Mouse (Mus musculus): ENCODE measurements around the gene Pdxdc1.
"Not testable (repeated sequence)": the region's sequence is repeated elsewhere in the genome, so short reads cannot be mapped to it uniquely, and the experiment has no call there.

Gene Pdxdc1

DNA sequence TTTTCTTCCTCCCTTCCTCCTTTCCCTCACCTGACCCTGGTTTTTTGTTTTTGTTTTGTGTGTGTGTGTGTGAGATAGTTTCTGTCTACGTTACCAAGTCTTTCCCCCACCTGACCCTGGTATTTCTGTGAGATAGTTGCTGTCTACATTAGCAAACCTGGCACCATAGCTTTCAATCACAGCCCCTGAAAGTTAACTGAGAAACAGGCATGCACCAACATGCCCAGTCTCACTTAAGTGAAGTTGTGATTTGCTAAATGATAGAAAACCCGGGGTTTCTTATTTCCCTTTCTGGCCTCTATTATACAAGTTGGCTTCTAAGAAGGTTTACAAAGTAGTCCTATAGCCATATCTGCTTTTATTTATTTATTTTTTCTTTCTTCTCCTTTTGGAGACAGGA lies 12.5 kb downstream of the Pdxdc1 start:
- DNase-seq (ENCODE audit: extremely low spot score, low spot score) = no peak

DNA sequence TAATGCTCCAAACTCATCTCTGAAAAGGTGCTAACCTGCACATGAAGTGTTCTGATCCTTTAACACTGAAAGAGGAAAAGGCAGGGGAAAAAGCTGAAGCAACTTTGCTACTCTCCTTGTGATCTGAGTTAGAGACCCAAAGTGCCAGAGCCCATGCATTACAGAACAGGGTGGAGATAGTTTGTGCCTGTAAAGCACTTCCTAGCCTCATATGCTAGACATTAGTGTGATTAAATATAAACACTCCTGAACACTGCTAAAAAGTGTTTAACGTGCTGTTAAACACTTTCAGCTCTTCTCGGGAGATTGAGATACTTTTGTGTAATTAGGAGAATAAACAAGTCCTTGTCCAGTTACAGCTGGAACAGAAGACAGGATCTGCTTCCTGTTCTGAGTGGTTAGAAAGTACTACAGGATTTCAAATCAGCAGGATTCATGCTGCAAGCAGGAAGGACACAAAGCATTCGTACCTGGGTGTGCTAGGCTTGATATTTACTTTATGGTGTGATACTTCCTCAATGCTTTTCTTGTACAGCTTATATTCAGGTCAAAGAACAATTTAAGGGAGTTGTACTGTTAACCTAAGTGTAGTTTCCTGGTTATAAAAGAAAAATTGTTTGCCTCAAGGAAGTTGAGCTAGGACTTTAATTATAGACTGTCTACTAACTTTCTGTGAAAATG lies 19.7 kb downstream of the Pdxdc1 start:
- DNase-seq (ENCODE audit: extremely low spot score, low spot score) = no peak

DNA sequence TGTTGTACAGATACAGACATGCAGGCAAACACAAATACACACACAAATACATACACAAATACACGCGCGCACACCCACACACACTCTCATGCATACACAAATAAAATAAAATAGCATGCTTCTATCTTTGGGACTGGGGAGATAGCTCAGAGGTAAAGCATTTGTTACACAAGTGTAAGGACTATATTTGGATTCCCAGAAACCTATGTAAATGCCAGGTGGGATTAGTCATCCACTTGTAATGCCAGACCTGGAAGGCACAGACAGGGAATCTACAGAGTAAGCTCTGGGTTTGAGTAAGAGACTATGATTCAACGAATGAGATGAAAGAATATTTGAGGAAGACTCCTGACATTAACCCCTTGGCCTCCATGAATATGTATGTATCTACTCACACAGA lies 27.4 kb downstream of the Pdxdc1 start:
- DNase-seq (ENCODE audit: extremely low spot score, low spot score) = no peak

DNA sequence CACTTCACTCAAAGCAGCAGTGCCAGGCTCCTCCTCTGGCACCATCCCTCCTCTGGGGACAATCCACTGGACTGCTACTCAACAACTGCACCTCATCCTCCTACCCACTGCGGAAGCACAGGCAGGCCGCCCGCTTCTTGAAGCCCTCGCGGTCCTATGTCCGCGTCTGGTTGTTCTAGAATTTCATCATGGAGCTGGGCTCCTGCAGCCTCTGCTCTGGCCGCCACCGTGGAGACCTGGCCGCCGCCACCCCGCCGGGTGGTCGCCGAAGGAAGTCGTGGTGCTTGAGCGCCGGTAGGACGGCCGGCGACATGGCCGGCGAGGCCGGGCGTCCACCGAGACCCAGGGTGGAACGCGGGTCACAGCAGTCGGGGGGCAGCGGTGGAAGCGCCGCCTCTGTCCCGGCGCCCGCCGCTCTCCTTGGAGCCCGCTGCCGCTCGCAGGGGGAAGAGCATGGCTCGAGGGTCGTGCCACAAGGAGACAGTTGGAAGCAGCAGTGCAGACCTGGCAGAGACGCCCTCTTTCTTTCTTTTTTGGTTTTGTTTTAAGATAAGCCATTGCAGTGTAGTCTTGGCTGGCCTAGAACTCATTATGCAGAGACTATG lies 34.9 kb downstream of the Pdxdc1 start:
- DNase-seq (ENCODE audit: extremely low spot score, low spot score) = peak; percentile 44

DNA sequence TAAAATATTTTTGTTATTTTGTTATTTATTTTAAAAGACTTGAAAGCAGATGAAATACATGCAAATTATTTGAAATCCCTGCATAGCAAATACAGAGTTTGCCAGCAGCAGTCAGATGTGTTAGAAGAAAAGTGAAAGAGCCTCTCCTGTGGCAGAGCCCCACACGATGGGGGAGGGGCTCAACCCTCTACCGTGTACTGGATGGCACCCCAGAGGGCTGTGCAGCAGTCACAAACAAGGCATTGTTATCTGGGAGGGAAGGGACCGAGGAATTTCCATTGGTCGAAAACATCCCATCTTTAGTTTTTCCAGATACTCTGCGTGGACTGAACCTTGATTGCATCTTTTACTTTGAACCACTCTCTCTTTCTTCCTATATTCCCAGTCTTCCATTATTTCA lies 35.5 kb downstream of the Pdxdc1 start:
- DNase-seq (ENCODE audit: extremely low spot score, low spot score) = not testable (repeated sequence)

DNA sequence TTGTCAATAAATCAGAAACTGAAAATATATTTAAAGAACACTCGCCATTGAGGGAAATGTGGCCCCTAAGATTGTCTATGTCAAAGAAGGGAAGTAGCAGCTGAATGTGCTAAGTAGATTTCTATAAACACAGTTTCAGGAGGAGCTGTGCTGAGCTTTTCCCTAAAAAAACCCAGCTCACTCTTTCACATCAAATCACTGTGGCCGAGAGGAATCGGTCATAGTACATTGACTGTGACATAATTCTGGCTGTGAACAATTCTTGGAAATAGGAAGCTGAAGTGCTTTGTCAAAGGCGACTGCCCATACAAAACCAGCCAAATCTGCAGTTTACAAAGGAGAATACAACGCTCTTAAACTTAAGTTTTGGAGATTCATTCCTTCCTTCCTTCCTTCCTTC lies 36.3 kb downstream of the Pdxdc1 start:
- DNase-seq (ENCODE audit: extremely low spot score, low spot score) = no peak

DNA sequence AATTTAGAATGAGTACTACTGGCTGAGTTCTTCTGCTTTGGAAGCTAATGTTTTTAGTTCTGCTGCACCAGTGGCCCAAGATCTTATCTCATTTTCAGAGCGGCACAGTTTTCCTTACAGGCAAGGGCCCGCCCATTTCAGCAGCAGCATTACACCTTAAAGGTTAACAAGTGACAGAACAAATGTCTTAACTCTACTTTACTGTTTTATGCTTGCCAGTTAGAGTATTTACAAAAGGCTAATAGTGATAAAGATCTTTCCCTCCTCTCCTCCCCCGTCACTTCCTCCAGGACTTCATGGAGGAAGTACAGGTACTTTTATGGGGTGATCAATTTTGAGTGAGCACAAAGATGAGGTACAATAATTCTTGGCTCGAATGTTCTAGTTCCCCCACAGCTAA lies 36.9 kb downstream of the Pdxdc1 start:
- no peak for DNase-seq (ENCODE audit: extremely low spot score, low spot score)

DNA sequence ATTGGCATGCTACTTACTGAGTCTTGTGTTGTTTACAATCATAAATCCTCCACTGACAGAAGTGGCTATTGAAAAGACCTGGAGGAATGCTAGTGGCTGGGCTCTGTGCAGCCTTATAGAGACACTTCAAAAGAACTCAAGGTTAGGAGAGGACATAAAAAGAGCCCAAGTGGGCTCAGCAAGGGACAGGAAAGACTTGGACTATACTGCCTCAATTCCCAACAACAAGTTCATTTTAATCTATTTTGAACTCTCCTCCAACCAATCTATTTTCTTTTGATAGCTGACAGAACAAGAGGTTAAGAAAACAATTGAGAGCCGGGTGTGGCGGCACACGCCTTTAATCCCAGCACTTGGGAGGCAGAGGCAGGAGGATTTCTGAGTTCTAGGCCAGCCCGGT lies 49.0 kb downstream of the Pdxdc1 start:
- no peak for DNase-seq (ENCODE audit: extremely low spot score, low spot score)

DNA sequence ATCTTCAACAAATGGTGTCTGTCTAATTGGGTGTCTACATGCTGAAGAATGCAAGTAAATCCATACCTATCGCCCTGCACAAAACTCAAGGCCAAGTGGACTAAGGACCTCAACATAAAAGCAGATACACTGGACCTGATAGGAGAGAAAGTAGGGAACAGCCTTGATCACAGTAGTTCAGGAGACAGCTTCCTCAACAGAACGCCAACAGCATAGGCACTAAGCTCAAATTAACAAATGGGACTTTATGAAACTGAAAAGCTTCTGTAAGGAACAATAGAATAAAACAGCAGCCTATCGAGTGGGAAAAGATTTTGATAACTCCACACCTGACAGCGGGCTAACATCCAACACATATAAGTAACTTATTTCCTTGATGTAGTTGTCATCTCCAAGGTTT lies 51.5 kb downstream of the Pdxdc1 start:
- DNase-seq (ENCODE audit: extremely low spot score, low spot score) = no peak

DNA sequence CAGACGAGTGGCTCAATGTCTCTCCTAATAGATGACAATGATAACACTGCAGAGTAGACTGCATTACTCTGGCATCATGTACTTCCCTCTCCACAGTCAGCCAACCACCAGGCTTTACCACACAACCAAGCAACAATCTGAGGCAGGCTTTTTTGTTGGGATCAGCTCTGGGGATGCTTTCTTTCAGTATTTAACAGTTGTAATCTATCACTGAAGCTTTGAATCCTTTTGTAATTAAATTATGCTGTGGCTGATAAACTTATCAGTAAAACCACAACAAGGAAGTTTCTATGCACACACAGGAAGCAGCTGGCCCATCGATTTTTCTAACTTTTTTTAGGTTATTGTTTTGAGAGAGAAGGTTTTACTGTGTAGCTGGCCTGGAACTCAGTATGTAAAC lies 54.6 kb downstream of the Pdxdc1 start:
- no peak for DNase-seq (ENCODE audit: extremely low spot score, low spot score)

DNA sequence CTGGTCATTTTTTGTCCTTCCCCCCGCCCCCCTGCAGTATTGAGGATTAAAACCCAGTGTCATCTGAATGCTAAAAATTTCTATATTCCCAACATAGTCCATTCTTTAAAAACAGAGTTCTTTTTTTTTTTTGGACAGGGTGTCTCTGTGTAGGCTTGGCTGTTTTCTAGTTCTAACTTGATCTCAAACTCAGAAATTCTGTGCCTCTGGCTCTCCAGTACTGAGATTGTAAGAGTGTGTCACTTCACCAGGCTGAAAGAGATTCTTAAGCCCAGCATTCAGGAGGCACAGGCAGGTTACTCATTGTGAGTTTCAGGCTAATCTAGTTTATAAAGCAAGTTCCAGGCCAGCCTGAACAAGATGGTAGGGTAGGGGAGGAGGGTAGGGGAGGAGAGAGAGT lies 56.3 kb downstream of the Pdxdc1 start:
- no peak for DNase-seq (ENCODE audit: extremely low spot score, low spot score)

DNA sequence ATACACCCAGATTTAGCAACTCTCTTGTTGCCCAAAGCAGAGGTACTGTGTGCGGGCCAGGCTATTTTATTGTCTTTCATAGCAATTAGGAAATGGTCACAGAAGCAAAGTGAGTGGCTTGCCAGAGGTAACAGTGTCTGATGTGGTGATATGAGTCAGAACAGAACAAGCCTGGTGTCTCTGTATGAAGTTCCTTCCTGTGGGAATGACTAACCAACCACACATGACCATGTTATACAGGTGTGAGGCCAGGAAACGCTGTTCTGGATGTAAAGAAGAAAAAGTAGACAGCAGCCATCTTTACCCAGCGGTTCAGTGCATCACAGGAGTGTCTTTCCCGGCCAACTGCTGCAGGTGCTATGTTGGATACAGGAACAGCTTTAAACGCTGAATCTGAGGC lies 57.9 kb downstream of the Pdxdc1 start:
- no peak for DNase-seq (ENCODE audit: extremely low spot score, low spot score)

DNA sequence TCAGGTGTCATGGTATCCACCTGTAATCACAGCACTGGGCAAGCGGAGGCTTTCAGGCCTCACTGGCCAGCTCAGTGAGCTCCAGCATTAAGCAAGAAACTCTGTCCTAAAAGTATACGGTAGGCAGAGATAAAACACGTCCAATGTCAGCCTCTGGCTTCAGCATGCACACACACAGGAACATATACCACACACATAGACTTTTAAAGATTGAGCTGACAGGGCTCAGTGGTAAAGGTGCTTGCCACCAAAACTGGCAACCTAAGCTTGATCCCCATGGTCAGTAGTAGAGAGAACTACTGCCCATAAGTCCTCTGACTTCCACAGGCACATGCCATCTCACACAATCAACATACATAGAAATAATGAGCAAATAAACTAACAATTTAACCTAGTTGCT lies 62.0 kb downstream of the Pdxdc1 start:
- no peak for DNase-seq (ENCODE audit: extremely low spot score, low spot score)

DNA sequence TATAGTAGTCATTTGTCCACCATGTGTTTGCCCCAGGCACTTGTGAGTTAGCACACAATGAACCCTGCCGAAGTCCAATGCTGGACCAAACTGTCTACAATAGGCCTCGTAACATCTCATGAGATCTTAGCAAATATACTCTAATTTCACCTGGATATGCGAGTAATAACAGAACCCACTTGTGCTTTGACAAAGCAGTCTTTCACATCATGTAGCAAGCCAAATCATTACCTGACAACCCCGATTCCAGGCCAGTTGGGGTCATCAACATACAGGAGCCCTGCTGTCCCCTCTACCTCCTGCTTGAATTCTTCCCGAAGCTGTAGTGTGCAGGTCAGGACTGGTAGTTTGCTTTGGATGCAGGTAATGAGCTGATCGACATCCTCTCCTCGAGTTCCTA lies 62.9 kb downstream of the Pdxdc1 start:
- DNase-seq (ENCODE audit: extremely low spot score, low spot score) = no peak

DNA sequence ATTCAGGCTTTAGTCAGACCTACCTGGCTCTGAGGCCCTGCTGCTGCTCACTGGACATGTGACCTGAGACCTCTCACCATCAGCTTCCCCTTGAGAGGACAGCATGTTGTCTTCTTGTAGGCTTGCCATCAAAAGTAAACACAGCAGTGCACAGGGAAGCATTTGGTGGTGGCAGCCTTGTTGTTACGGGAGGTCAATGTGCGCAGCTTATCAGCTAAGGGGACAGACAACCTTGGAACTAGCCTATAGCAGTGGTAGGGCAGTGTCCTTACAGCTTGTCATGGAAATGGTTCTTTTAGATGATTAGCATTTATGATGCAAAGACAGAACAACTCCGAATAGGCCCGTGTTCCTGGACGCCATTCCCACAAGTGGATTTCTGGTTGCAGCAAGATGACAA lies 68.5 kb downstream of the Pdxdc1 start:
- DNase-seq (ENCODE audit: extremely low spot score, low spot score) = no peak

DNA sequence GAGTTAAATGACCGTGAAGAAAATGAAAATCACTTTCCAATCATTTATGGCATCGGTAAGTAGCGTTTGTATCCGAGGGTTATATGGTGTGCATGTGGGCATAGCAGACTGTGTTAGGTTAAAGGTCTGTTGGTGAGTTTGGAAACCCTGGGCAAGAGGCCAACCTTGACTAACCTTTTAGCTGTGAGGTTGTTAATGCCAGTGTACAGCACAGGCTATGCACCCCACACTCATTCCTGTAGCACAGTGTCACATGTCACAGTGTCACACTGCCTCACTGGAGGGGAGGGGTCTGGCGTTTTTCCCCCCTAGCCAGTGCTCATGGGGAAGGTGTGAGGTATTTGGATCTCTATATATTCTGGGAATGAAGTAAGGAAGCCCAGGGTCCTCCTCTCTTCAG lies 71.3 kb downstream of the Pdxdc1 start:
- no peak for DNase-seq (ENCODE audit: extremely low spot score, low spot score)

DNA sequence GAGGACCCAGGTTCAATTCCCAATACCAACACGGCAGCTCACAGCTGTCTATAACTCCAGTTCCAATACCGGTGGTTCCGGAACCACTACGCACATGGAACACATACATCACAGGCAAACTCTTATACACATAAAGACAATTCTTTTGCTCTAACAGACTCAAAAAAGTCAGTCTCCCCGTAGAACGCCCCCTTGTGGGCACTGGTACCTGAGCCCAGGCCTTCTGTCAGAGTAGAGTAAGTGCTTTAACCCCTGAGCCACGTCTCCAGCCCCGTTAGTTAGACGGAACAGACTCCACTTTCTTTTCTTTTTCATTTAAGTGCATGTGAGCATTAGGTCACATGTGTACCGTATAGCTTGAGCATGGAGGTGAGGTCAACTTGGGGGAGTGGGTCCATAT lies 72.5 kb downstream of the Pdxdc1 start:
- no peak for DNase-seq (ENCODE audit: extremely low spot score, low spot score)

DNA sequence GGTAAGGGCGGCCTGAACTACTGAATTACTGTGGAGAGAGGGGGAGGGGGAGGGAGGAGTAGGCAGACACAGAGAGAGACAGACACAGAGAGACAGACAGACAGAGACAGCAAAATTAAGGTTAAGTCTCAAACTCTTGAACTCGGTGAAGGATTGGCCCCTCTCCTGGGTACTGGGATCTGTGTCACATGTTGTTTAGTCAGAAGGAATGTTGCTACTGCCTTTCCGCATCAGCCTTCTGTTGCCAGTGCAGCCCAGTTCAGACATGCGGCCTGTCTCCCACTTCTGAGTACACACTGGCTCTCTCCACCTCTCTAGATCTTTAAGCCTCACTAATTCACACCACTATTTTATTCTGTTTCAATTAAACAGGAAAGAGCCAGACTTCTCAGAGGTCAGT lies 76.4 kb downstream of the Pdxdc1 start:
- no peak for DNase-seq (ENCODE audit: extremely low spot score, low spot score)

DNA sequence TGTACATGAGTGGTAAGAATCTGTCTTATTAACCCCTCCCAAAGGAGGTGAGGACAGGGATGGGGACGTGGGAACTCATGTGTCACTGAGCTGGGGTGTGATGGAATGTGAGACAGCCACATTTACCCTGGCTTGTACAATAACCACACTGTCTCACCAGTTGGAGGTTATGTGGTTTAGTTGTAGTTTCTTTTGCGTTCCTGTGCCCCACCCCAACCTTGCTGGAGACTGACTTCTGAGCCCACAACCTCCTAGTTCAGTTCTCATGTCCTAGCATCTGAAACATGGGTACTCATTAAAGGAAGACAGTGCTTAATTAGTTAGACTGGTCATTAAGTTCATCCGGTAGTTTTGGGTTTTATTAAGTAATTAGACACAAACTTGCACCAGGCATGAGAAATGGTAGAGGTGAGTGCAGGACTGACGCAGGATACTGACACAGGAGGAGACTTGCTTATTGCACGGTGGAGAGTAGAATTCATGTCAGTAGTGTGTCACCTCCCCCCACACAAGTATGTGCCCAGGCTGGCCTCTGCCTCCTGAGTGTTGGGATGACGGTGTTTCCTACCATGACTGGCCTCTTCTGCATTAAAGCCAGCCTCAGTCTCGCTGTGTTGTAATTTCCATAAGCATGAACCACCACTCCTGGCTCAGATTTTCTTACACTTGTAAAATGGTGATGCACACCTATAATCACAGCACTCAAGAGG lies 77.0 kb downstream of the Pdxdc1 start:
- no peak for DNase-seq (ENCODE audit: extremely low spot score, low spot score)

DNA sequence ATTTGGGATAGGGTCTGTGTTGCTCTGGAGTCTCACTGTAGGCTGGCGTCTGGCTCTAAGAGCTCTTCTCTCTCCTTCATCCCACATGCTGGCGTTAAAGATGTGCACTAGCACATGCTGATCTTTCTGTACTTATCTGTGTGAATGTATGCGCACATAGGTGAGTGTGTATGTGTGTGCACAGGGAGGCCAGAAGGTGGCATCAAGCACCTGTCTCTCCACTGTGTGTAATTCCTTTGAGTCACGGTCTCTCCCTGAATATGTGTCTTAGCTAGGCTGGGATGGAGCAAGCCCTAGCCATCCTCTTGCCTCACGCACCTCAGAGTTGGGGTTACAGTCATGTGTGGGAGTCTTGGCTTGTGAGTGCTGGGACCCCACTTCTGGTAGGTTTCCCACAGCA lies 82.2 kb downstream of the Pdxdc1 start:
- DNase-seq (ENCODE audit: extremely low spot score, low spot score) = no peak

DNA sequence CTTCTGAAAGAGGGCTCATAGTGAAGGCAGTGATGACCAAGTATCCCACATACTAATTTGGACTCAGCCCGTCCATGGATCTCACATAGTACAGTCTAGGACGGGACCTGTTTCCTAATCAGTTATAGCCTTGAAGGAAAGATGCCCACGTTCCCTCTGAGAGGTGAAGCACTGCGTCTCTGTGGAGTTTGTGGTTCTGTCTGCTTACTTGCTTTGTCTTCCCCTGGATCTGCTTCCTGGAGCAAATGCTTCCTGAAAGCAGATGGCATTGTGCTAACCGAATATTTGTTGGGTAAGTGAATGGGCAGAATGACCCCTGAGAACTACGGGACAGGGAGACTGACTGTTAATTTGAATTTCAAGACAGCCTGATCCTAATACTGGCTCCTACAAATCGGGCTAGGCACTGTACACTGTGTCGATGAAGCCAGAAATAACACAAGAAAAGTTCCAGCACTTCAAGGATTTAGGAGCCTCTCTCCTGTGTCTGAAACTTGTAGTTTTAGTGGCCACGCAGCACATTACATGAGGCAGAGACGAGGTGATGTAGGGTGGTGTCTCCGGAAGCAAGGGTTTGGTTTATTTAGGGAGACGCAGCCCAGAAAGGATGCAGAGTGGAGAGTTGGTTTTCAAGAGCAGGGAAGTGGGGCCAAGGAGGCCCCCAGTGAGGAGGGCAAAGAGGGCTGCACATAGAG lies 83.0 kb downstream of the Pdxdc1 start:
- no peak for DNase-seq (ENCODE audit: extremely low spot score, low spot score)

DNA sequence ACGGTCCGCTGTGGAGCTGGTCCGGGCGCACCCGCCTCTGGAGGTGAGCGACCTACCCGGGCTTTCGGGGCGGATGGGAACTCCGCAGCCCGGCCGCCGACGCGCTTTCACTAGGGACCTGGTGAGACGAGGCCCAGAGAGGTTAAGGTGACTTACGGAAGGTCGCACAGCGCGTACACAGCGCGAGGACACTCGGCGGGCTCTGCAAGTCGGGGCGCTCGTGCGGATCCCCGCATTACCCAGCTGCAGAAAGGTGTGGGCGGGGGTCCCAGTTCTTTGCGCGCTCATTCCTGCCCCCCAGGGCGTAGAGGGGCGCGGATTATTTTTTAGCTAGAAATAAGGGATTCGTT lies 83.6 kb downstream of the Pdxdc1 start:
- DNase-seq (ENCODE audit: extremely low spot score, low spot score) = no peak

All from neural tube, embryonic 10.5 days (tissue).